Mouse (Mus musculus): ENCODE results near the gene Stap1. TPM values are rescaled to one million over a fixed set of nuclear protein-coding genes. Genes with fewer than 3 reads are reported as not detected.

The Stap1 gene
- polyA plus RNA-seq, 1 experiment from 2014 or later = 0.57 TPM

Other genes with a start within 250 kb of the Stap1 start
- gene Cenpc1, start 6.2 kb upstream of the Stap1 start, polyA plus RNA-seq (2015; fragmentation: Nextera tagmentation; extraction: Ambion mirVana) = 31.5 and 33.0 TPM in 2 replicates
- gene Uba6, start 101.1 kb downstream of the Stap1 start, polyA plus RNA-seq (2015; fragmentation: Nextera tagmentation; extraction: Ambion mirVana) = 12.7 and 13.5 TPM in 2 replicates
- gene Gnrhr, start 126.2 kb downstream of the Stap1 start, polyA plus RNA-seq (2015; fragmentation: Nextera tagmentation; extraction: Ambion mirVana) = 0.12 TPM in 1 of 2 replicates, not detected in the other
- gene Tmprss11c, start 217.6 kb downstream of the Stap1 start, polyA plus RNA-seq (2015; fragmentation: Nextera tagmentation; extraction: Ambion mirVana) = not detected in 2 replicates